Mouse (Mus musculus): Measurements from ENCODE around the gene Wdr18. TPM values are rescaled to one million over a fixed set of nuclear protein-coding genes. Genes with fewer than 3 reads are reported as not detected.

Wdr18 gene
- polyA plus RNA-seq, 1 experiment from 2014 or later = 50.3 TPM

DNA sequence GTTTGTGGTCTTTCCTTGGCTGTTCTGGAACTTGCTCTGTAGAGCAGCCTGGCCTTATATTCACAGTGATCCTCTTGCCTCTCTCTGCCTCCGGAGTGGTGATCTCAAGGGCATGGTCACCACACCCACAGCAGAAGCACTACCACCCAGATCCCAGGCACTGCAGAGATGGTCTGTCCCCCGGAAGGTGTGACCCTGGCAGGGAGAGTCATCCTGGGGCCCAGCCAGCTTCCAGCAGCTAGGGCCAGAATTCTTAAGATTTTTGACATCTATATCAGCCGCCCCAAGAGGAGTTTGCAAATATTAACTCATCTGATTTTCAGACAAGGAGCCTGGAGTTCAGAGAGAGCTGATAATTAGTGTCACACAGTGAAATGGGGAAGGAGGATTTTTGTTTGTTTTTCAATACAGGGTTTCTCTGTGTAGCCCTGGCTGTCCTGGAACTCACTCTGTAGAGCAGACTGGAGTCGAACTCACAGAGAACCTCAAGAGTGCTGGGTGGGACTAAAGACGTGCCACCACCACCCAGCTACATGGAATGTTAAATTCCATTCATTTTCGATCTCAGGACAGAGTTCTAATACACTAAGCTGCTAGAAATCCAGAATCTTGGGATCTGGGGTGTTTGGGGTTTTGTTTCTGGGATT is 26.4 kb downstream of the Wdr18 start:
- H3K27ac ChIP-seq (replicated peaks) = peak overlapping the region; percentile 98
- ATAC-seq (ENCODE audit: low FRiP score, low TSS enrichment) (no peak), DNase-seq (ENCODE audit: low spot score) (no peak)
- H3K4me3 ChIP-seq (ENCODE audit: low read depth, low read length) = no peak overlapping the region
- H3K27me3 ChIP-seq (ENCODE audit: control insufficient read depth, insufficient read depth, low read length) = no peaks in the 10 kb centered on the region
- no peak for TF ChIP-seq CTCF (IDR thresholded peaks at IDR 0.05; ENCODE audit: low read depth)
- TF ChIP-seq EP300 (optimal IDR thresholded peaks at IDR 0.05) = no peak
- H3K4me1 ChIP-seq (replicated peaks; ENCODE audit: control insufficient read depth, insufficient read depth) = peaks cover 8% of the 10 kb centered on the region
- H3K9me3 ChIP-seq (ENCODE audit: control insufficient read depth, low read length) = no peaks in the 10 kb centered on the region
- H3K4me2 ChIP-seq (replicated peaks; ENCODE audit: low read depth) = peak overlapping the region; percentile 90
- peak overlapping the region; percentile 48; the same call in 1 of the 2 replicates for H3K9ac ChIP-seq (ENCODE audit: low read length)
- H3K36me3 ChIP-seq (ENCODE audit: control insufficient read depth, insufficient read depth, low read length) = no peaks in the 10 kb centered on the region
- 6% methylated on average over 6 of the region's 6 CpGs for WGBS

DNA sequence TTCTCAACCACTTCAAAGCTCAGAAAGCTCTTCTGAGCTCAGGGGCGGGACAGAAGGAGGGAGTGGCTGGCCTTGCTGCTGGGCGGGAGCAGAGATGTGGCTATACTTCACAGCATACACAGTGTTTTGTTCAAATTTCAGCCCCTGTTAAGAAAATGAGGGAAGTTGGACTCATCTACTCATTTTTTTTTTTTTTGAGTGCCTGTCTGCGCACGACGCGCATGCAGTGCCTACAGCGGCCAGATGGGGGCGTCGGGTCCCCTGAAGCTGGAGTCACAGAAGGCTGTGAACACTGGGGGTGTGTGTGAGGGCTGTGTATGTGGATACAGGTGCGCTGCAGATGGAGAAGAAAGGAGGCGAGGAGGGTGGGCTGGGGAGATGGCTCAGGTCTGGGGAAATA is 27.0 kb downstream of the Wdr18 start:
- H3K9ac ChIP-seq (ENCODE audit: low read length) = peak overlapping the region; percentile 48; the same call in 1 of the 2 replicates
- H3K4me3 ChIP-seq (ENCODE audit: low read depth, low read length) = no peak overlapping the region
- peak overlapping the region; percentile 98 for H3K27ac ChIP-seq (replicated peaks)
- peaks cover 8% of the 10 kb centered on the region for H3K4me1 ChIP-seq (replicated peaks; ENCODE audit: control insufficient read depth, insufficient read depth)
- H3K9me3 ChIP-seq (ENCODE audit: control insufficient read depth, low read length) = no peaks in the 10 kb centered on the region
- TF ChIP-seq CTCF (IDR thresholded peaks at IDR 0.05; ENCODE audit: low read depth) = peak; percentile 95
- no peak for TF ChIP-seq EP300 (optimal IDR thresholded peaks at IDR 0.05)
- no peaks in the 10 kb centered on the region for H3K36me3 ChIP-seq (ENCODE audit: control insufficient read depth, insufficient read depth, low read length)
- ATAC-seq (ENCODE audit: low FRiP score, low TSS enrichment) = no peak; the same call in 1 of the 2 replicates
- H3K27me3 ChIP-seq (ENCODE audit: control insufficient read depth, insufficient read depth, low read length) = no peaks in the 10 kb centered on the region
- 4% methylated on average over 11 of the region's 11 CpGs for WGBS
- H3K4me2 ChIP-seq (replicated peaks; ENCODE audit: low read depth) = peak overlapping the region; percentile 90
- DNase-seq (ENCODE audit: low spot score) = peak; percentile 90

DNA sequence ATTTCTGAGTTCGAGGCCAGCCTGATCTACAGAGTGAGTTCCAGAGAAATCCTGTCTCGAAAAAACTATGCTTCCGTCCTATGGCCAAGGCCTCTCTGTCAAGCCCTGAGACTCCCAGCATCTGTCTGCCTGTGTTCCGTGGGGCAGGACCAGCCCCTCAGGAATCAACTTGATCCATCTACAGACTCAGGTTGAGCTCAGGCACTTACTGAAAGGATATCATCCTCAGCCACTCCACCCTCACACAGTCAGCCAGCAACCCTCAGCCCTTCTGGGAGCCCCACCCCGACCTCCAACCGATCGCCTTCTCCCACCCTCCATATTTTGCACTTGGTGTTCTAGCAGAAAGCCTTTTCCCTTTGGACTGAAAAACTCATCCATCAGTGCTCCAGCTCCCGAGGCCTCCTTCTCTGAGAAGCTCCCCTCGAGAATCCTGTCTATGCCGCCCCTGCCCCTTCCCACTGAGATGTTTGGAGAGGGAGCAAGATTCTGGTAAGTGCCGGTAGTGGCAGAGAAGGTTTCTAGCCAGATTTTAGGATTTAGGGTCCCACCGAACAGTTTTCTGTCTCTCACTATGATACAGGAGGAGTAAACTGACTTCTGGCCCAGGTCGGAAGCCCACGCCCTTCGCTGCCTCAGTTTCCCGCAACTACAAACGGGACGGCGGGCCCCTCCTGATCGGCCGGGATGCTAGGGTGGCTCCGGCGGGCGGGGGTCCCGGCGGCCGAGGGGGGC is 28.0 kb downstream of the Wdr18 start:
- ATAC-seq (ENCODE audit: low FRiP score, low TSS enrichment) = no peak
- WGBS = 11% methylated on average over 27 of the region's 27 CpGs
- H3K4me1 ChIP-seq (replicated peaks; ENCODE audit: control insufficient read depth, insufficient read depth) = peaks cover 8% of the 10 kb centered on the region
- H3K27ac ChIP-seq (replicated peaks) = peak overlapping the region; percentile 98
- no peaks in the 10 kb centered on the region for H3K27me3 ChIP-seq (ENCODE audit: control insufficient read depth, insufficient read depth, low read length)
- no peaks in the 10 kb centered on the region for H3K9me3 ChIP-seq (ENCODE audit: control insufficient read depth, low read length)
- peaks cover 3% of the 10 kb centered on the region; the same call in 1 of the 2 replicates for H3K36me3 ChIP-seq (ENCODE audit: control insufficient read depth, insufficient read depth, low read length)
- H3K4me3 ChIP-seq (ENCODE audit: low read depth, low read length) = peak overlapping the region; percentile 75
- H3K9ac ChIP-seq (ENCODE audit: low read length) = peak overlapping the region; percentile 90
- TF ChIP-seq EP300 (optimal IDR thresholded peaks at IDR 0.05) (peak; percentile 30), CTCF (IDR thresholded peaks at IDR 0.05; ENCODE audit: low read depth) (no peak)
- DNase-seq (ENCODE audit: low spot score) = no peak
- peak overlapping the region; percentile 90 for H3K4me2 ChIP-seq (replicated peaks; ENCODE audit: low read depth)

DNA sequence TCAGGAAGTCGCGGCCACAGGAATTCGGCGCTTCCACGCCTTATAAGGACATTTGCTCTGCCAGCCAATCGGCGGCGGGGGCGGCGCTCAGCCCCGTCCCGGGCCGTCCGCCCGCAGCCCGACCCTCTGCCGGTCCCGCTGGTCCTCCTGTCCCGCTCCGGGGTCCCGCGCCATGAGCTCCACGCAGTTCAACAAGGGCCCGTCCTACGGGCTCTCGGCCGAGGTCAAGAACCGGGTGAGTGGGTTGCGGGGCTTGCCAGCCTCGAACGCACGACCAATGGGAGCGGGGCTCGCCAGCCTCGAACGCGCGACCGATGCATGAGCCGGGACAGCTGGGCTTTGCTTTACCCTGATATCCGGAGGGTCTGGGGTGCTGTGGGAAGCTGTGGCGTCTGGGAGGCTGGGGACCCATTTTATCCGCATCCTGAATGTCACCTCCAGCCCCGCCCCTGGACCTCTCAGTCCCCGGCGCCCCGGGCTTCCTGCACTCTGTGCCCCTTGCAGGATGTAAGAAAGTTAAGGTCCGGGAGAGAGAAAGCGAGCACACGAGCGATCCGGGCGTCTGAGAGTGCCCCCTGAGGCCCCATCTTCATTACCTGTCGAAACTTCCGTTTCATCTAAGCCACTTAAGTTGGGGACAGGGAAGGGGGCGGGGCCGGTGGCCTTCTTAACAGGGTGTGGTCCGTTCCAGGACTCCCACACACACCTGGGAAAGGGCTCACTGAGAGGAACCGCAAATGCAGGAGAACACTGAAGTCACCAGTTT is 28.7 kb downstream of the Wdr18 start, which contains the start of gene Cnn2:
Cnn2 (plus strand) TSS at position 79 of the 766 bp plus-strand sequence.
- H3K9me3 ChIP-seq (ENCODE audit: control insufficient read depth, low read length) = no peaks in the 10 kb centered on the region
- DNase-seq (ENCODE audit: low spot score) (peak; percentile 73), ATAC-seq (ENCODE audit: low FRiP score, low TSS enrichment) (no peak)
- H3K9ac ChIP-seq (ENCODE audit: low read length) = peak within 1 kb of the TSS; percentile 90
- H3K27me3 ChIP-seq (ENCODE audit: control insufficient read depth, insufficient read depth, low read length) = no peaks in the 10 kb centered on the region
- WGBS = under 1% methylated on average over 59 of the region's 59 CpGs
- H3K4me3 ChIP-seq (ENCODE audit: low read depth, low read length) = peak within 1 kb of the TSS; percentile 75
- H3K27ac ChIP-seq (replicated peaks) = peak within 1 kb of the TSS; percentile 98
- peaks cover 2% of the 10 kb centered on the region for H3K4me1 ChIP-seq (replicated peaks; ENCODE audit: control insufficient read depth, insufficient read depth)
- peaks cover 6% of the 10 kb centered on the region; the same call in 1 of the 2 replicates for H3K36me3 ChIP-seq (ENCODE audit: control insufficient read depth, insufficient read depth, low read length)
- H3K4me2 ChIP-seq (replicated peaks; ENCODE audit: low read depth) = peak within 1 kb of the TSS; percentile 90
- no peak for TF ChIP-seq CTCF (IDR thresholded peaks at IDR 0.05; ENCODE audit: low read depth)
- no peak for TF ChIP-seq EP300 (optimal IDR thresholded peaks at IDR 0.05)

DNA sequence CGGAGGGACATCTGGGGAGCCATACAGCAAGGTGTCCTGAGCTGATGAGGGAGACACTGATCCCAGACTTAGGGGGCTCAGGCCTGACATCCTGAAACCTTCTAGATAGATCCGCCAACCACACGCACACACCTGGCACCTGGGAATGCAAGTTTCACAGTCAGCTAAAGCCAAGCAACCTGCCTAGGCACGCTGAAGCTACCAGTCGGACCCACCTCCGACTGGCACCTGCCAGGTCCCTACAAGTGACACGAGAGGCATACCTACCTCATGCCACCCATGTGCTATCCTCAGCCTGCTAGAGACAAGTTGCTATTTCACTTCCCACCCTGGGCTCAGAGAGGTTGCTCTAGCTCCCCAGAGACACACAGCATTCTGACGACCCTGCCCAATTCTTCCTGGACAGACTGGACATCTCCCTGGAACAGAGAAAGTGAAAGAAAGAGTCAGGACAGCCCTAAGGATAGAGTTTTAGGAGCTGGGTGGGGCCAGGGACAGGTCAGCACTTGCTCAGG is 29.4 kb downstream of the Wdr18 start:
- Histone ChIP-seq H3K9me3 (ENCODE audit: control insufficient read depth, low read length) (no peaks in the 10 kb centered on the region), H3K36me3 (ENCODE audit: control insufficient read depth, insufficient read depth, low read length) (peaks cover 11% of the 10 kb centered on the region), H3K4me2 (replicated peaks; ENCODE audit: low read depth) (peak overlapping the region; percentile 90), H3K9ac (ENCODE audit: low read length) (peak overlapping the region; percentile 90), H3K4me1 (replicated peaks; ENCODE audit: control insufficient read depth, insufficient read depth) (peaks cover 2% of the 10 kb centered on the region), H3K27ac (replicated peaks) (peak overlapping the region; percentile 98), H3K27me3 (ENCODE audit: control insufficient read depth, insufficient read depth, low read length) (no peaks in the 10 kb centered on the region), H3K4me3 (ENCODE audit: low read depth, low read length) (peak overlapping the region; percentile 75)
- WGBS = 12% methylated on average over 8 of the region's 8 CpGs
- TF ChIP-seq CTCF (IDR thresholded peaks at IDR 0.05; ENCODE audit: low read depth) (no peak), EP300 (optimal IDR thresholded peaks at IDR 0.05) (peak; percentile 34)
- ATAC-seq (ENCODE audit: low FRiP score, low TSS enrichment) (no peak), DNase-seq (ENCODE audit: low spot score) (no peak)

Measured in stomach, postnatal 0 days (tissue).